Mouse (Mus musculus) cerebellum, adult 2 months (tissue): Measurements from ENCODE around the gene Spata21.

ENCODE experiments used
- CTCF ChIP-seq: fragments of 200-500 bp; IDR thresholded peaks from 2 replicates; pipeline ENCODE4 v1.5.1; 2011; ENCODE audit warnings: low read depth, mild to moderate bottlenecking, control low read depth, low read length, moderate library complexity, borderline replicate concordance; ENCODE audit not compliant: insufficient read depth
- POLR2A ChIP-seq: fragments of 200-500 bp; IDR thresholded peaks from 2 replicates; pipeline ENCODE4 v1.6.1; 2011; ENCODE audit warnings: low read length, control low read depth, borderline replicate concordance; ENCODE audit not compliant: insufficient read depth

DNA sequence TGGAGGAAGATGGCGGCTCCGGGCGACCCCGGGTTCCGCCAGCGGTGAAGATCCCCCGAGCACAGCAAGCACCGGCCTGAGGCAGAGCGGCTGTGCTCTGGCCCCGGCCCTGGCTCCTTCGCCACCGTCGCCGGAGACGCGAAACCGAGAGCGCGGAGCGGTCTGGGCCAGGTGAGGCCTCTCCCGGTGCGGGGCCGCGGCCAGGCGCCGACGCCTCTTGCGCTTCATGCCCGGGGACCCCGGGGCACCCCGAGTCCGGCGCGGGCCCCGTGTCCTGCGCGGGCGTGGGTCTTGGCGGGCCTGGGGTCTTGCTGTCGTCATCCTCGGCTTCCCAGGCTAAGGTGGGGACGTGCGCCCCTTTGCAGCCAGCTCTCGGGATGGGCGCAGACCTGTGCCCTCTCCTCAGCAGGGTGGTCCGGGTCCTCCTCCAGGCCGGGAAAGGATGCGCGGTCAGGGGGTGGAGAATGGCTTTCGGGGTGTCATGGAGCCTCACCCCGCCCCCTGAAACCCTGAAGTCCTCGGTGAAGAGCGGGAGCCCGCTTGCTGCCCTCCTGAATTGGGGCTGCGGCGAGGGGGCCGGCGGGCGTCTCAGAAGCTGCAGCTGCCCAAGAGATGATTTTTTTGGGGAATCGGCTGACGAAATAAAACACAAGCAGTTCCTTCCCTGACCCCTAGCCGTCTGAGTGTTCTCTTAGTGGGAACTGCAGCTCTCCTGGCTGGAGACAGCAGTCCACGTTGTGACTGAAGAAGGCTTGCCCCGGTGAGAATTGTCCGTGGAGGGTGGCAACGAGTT lies 60.1 kb downstream of the Spata21 start:
- TF ChIP-seq POLR2A, result no peak
- no peak for TF ChIP-seq CTCF
